Mouse (Mus musculus): ENCODE measurements at regions not wholly inside any gene's neighbourhood (a gene's known extent, or its start where the extent isn't known, plus 50 kb on each side); places are given as distances from the start of the nearest gene placed in this dataset.

- TF ChIP-seq CTCF (IDR thresholded peaks at IDR 0.05), result peak; percentile 52
- TF ChIP-seq EP300 (IDR thresholded peaks at IDR 0.05), result no peak
Observed at GRCm38 (mm10) chrX:68950730-68951129, 57.9 kb upstream of the Gm6812 start.
